Mouse (Mus musculus) embryonic fibroblast, embryonic 13.5 days (primary cell): ENCODE measurements around the gene Kcnh3.

Experiments used
- CTCF ChIP-seq: IDR thresholded peaks from 2 replicates; pipeline ENCODE4 v1.5.1; 2011; ENCODE audit warnings: mild to moderate bottlenecking, control low read depth, low read length, moderate library complexity, borderline replicate concordance; ENCODE audit not compliant: insufficient read depth
- POLR2A ChIP-seq: IDR thresholded peaks from 2 replicates; pipeline ENCODE4 v1.6.1; 2011; ENCODE audit warnings: low read depth, mild to moderate bottlenecking, control low read depth, low read length, moderate library complexity

GRCm38 (mm10) chr15:99259730-99260252, 35.1 kb downstream of the Kcnh3 start:
- TF ChIP-seq POLR2A (peak; percentile 51), CTCF (no peak)
